Mouse (Mus musculus) brain, embryonic 14.5 days (tissue): ENCODE results near the gene Auts2. TPM values are rescaled to one million over a fixed set of nuclear protein-coding genes. Genes with fewer than 3 reads are reported as not detected.

Experiments
- DNase-seq: peaks from one replicate; pipeline ENCODE4 v3.0.0-alpha.2; 2011; ENCODE audit warnings: low read depth
- CTCF ChIP-seq: fragments of 200-500 bp; IDR thresholded peaks from 2 replicates; pipeline ENCODE4 v1.5.1; 2012; ENCODE audit warnings: inconsistent platforms, mild to moderate bottlenecking, moderate library complexity, borderline replicate concordance; ENCODE audit not compliant: insufficient read depth, insufficient read length; ENCODE audit errors: extremely low read depth
- POLR2A ChIP-seq: fragments of 200-500 bp; IDR thresholded peaks from 2 replicates; pipeline ENCODE4 v1.6.1; 2012; ENCODE audit warnings: mild to moderate bottlenecking, inconsistent platforms, borderline replicate concordance; ENCODE audit not compliant: poor library complexity, insufficient read depth, insufficient read length, severe bottlenecking; ENCODE audit errors: extremely low read depth
- polyA plus RNA-seq: library from polyadenylated mRNA; depleted of rRNA; stranded (reverse); fragments of >200 nt; gene quantifications from 2 replicates; pipeline ENCODE4 v1.2.3, GENCODE M21; 2012

Auts2 gene
- polyA plus RNA-seq, 1 experiment, result 122 TPM

GRCm38 (mm10) chr5:132438414-132438813, 104.7 kb downstream of the Auts2 start:
- no peak for DNase-seq
- no peak for TF ChIP-seq POLR2A
- no peak for TF ChIP-seq CTCF

GRCm38 (mm10) chr5:132437994-132438393, 105.2 kb downstream of the Auts2 start:
- no peak for DNase-seq
- TF ChIP-seq CTCF (no peak; the same call in 1 of the 2 replicates), POLR2A (no peak)

DNA sequence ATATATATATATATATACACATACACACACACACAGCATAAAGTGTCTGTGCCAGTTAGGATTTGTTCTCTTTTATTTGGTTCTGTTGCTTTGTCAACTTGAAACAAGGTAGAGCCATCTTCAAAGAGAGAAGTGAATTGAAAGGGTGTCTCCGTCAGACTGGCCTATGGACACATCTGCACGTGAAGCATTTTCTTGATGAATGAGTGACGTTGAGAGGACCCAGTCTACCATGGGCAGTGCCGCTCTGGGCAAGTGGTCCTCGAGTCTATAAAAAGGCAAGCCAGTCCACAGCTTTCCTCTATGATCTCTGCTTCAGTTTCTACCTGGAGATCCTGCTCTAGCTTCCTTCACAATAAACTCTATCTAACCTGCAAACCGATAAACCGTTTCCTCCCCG, 105.7 kb downstream of the Auts2 start:
- no peak for DNase-seq
- no peak for TF ChIP-seq CTCF

GRCm38 (mm10) chr5:132436901-132437300, 106.2 kb downstream of the Auts2 start:
- no peak for TF ChIP-seq POLR2A
- TF ChIP-seq CTCF, result no peak
- DNase-seq, result peak; percentile 68

DNA sequence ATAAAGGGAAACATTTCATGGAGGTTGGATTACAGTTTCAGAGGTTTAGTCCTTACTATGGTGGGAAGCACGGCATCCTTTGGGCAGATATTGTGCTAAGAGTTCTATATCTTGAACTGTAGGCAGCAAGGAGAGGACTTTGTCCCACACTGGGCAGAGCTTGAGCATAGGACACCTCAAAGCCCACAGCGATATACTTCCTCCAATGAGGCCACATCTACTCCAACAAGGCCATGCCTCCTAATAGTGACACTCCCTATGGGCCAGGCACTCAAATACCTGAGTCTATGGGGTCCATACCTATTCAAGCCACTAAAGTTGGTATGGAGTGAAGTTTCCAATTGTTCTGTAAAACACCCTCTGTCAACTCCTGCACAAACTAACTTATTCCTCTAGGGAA, 106.7 kb downstream of the Auts2 start:
- no peak for DNase-seq
- TF ChIP-seq POLR2A (no peak), CTCF (no peak)

- TF ChIP-seq POLR2A, result no peak
- TF ChIP-seq CTCF, result no peak
- peak; percentile 86 for DNase-seq
Measured at GRCm38 (mm10) chr5:132435401-132435800, 107.7 kb downstream of the Auts2 start.

DNA sequence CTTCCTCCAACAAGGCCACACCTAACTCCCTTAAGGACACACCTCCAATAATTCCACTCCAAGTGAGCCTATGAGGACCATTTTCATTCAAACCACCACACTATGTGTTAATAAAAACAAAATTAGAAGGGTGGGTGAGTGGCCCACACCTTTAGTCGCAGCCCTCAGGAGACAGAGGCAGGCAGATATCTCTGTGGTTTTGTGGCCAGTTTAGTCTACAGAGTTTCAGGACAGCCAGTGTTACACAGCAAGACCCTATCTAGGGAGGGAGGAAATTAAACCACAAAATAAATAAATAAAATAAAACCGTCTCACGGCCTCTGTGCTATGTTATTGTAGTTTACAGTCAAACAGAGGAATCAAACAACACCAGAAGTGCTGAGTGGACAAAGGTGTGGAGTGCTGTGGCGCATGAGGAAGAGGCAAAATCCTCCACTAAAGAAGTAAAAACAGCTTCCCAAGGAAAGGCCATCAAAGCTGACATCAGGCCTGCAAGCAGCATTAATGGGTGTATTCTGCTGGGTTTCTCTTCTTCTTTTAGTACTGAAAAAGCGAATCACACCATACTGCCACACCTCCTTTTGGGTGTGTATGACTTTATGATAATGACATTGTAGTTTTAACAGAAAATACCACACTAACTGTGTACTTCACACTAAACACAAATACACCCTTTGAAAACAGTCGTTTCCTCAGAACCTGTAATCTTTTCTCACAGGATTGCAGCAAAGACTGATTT, 109.6 kb downstream of the Auts2 start:
- TF ChIP-seq POLR2A (no peak), CTCF (no peak)
- DNase-seq, result no peak

DNA sequence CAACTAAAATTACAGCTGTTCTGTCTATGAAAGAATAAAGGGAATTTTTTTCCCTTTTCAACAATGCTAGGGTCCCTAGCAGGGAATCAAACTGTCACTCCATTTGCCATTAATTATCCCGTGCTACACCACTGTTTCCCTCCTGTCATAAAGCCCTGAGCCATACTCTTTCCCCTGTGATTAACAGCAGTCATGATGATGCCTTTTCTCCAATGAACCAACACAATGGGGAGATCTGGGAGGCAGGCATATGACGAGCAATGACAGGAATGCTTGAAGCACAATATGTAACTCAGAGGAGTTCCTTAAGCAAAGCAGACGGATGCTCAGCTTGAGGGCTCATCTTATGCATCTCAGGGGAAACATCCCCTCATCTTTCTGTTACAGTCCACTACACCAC, 113.8 kb downstream of the Auts2 start:
- DNase-seq, result peak; percentile 81
- TF ChIP-seq POLR2A, result no peak
- TF ChIP-seq CTCF, result no peak

DNA sequence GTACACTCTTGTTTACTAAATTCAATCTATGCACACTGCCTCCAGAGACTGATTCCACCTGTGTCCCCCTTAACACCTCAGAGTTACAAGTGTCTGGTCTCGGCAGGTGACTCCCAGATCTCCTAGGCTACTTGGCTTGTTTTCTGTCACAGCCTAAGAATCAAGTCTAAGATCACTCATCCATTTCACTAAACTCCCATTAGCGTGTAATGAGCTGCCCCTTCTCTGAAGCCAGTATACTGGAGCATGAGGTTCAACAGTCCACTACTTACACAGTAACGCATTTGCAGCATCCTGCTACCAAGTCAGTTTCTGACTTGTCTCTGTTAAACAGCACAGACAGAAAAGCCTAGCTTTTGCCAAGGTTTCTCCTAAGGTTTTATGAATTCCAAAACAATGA, 116.8 kb downstream of the Auts2 start:
- TF ChIP-seq POLR2A, result no peak
- TF ChIP-seq CTCF, result no peak

DNA sequence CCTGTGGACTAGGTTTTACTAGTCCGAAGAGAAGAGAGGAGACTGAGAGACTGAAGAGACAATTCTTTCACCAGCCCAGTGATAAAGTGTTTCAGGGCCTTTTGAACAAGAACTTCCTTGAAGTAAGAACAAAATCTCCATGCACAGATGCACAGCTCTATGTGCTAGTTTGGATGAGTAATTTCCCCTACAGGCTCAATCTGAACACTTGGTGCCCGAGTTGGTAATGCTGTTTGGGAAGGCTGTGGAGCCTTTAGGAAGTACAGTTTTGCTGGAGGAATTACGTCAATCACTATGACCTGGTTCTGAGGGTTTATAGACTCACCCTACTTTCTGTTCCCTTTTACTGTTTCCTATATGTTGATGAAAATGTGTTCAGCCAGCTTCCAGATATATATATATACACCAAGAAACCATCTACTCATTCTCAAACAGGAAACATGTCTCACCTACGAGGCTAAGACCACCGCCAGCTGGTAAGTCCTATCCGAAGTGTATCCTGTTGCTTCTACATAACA, 117.3 kb downstream of the Auts2 start:
- DNase-seq, result no peak
- no peak for TF ChIP-seq CTCF
- no peak for TF ChIP-seq POLR2A

More for the DNA sequence above, 116.8 kb downstream of the Auts2 start:
- no peak for DNase-seq

- peak; percentile 73 for DNase-seq
- TF ChIP-seq POLR2A (no peak), CTCF (no peak)
Measured at GRCm38 (mm10) chr5:132410338-132410852, 132.7 kb downstream of the Auts2 start.
